Mouse (Mus musculus) hindbrain, embryonic 11.5 days (tissue): ENCODE results near the gene Zfp108. TPM values are rescaled to one million over a fixed set of nuclear protein-coding genes. Genes with fewer than 3 reads are reported as not detected.
"Not testable (repeated sequence)": the region's sequence is repeated elsewhere in the genome, so short reads cannot be mapped to it uniquely, and the experiment has no call there.

ENCODE experiments used
- ATAC-seq: fragments of 200-750 bp; cut with Nextera tagmentation; 2 replicates; pipeline ENCODE4 v1.8.0; 2017; ENCODE audit warnings: mild to moderate bottlenecking, moderate TSS enrichment, moderate library complexity; ENCODE audit not compliant: low FRiP score
- DNase-seq: peaks from one replicate; pipeline ENCODE4 v3.0.0-alpha.2; 2015; ENCODE audit warnings: low spot score
- H3K27ac ChIP-seq: fragments of 300-500 bp; sonication (generic); 2 replicates; pipeline ENCODE4 v1.5.1; 2014; ENCODE audit warnings: mild to moderate bottlenecking, low read depth, low read length
- H3K27me3 ChIP-seq: fragments of 300-500 bp; sonication (generic); 2 replicates; pipeline ENCODE4 v1.6.1; 2014; ENCODE audit warnings: mild to moderate bottlenecking, low read length, moderate library complexity, mixed read lengths; ENCODE audit not compliant: control insufficient read depth, insufficient read depth
- H3K36me3 ChIP-seq: fragments of 300-500 bp; sonication (generic); 2 replicates; pipeline ENCODE4 v1.6.1; 2014; ENCODE audit warnings: mild to moderate bottlenecking, low read length, moderate library complexity, mixed read lengths; ENCODE audit not compliant: control insufficient read depth, insufficient read depth
- H3K4me1 ChIP-seq: fragments of 300-500 bp; sonication (generic); replicated peaks from 2 replicates; pipeline ENCODE4 v1.6.1; 2014; ENCODE audit warnings: low read length, mixed read lengths; ENCODE audit not compliant: control insufficient read depth, insufficient read depth
- H3K4me2 ChIP-seq: fragments of 300-500 bp; sonication (generic); replicated peaks from 2 replicates; pipeline ENCODE4 v1.6.1; 2014; ENCODE audit warnings: mild to moderate bottlenecking, low read depth, low read length
- H3K4me3 ChIP-seq: fragments of 300-500 bp; sonication (generic); 2 replicates; pipeline ENCODE4 v1.5.1; 2014; ENCODE audit warnings: low read depth, low read length
- H3K9ac ChIP-seq: fragments of 300-500 bp; sonication (generic); 2 replicates; pipeline ENCODE4 v1.6.1; 2014; ENCODE audit warnings: low read depth, low read length
- H3K9me3 ChIP-seq: fragments of 300-500 bp; sonication (generic); 2 replicates; pipeline ENCODE4 v1.6.1; 2016; ENCODE audit warnings: low read length; ENCODE audit not compliant: control insufficient read depth
- WGBS: fragments of 180-500 bp; shearing (Covaris S2); extraction: QIAGEN DNeasy Blood & Tissue Kit; methylation state at CpG from one replicate; pipeline ENCODE4 v1.1.7; 2014; 5-methylcytosine and 5-hydroxymethylcytosine counted together
- polyA plus RNA-seq: library from polyadenylated mRNA; unstranded; fragments of >200 nt; fragmentation: Nextera tagmentation; extraction: Ambion mirVana; gene quantifications from 2 replicates; pipeline ENCODE4 v1.2.1, GENCODE M21; 2014

Zfp108 gene
- polyA plus RNA-seq, 1 experiment from 2014 or later = 3.0 TPM

DNA sequence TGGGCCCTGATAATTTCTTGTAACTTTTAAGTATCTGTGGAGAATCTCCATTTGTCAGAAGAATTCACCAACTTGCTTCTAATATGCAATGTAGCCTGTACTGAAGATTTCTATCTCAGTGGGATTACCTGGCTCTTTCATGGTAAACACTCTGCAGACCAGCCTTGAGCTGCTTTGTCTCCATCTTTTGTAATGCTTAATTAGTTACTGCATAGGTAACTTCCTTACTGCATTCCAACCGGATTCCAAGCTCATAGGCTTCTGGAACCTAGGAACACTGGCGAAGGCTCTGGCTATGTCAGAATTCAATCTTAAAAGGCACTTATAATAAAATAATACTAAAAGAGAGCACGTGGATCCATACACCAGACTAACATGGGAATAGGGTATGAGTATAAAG is 24.2 kb downstream of the Zfp108 start:
- H3K9ac ChIP-seq, H3K27me3 ChIP-seq, DNase-seq, H3K27ac ChIP-seq, H3K4me1 ChIP-seq, H3K4me2 ChIP-seq, H3K4me3 ChIP-seq, H3K9me3 ChIP-seq, H3K36me3 ChIP-seq, ATAC-seq: not testable (repeated sequence)
- 84% methylated on average over 3 of the region's 3 CpGs for WGBS

- Histone ChIP-seq H3K4me2 (no peak overlapping the region), H3K9ac (no peak overlapping the region), H3K9me3 (no peaks in the 10 kb centered on the region), H3K36me3 (no peaks in the 10 kb centered on the region), H3K4me1 (no peaks in the 10 kb centered on the region), H3K27ac (no peak overlapping the region), H3K4me3 (no peak overlapping the region), H3K27me3 (no peaks in the 10 kb centered on the region)
- WGBS = 68% methylated on average over 10 of the region's 10 CpGs
- ATAC-seq (no peak), DNase-seq (no peak)
Observed at GRCm38 (mm10) chr7:24280031-24280857, 25.6 kb downstream of the Zfp108 start.

- no peaks in the 10 kb centered on the region for H3K27me3 ChIP-seq
- H3K27ac ChIP-seq = no peak overlapping the region
- H3K36me3 ChIP-seq = no peaks in the 10 kb centered on the region
- no peaks in the 10 kb centered on the region for H3K4me1 ChIP-seq
- 0 out of 2 replicates have a peak overlapping the region, but pooled peaks have one; percentile 7 for H3K9ac ChIP-seq
- H3K4me2 ChIP-seq = no peak overlapping the region
- no peak overlapping the region for H3K4me3 ChIP-seq
- ATAC-seq (no peak), DNase-seq (no peak)
- 65% methylated on average over 4 of the region's 4 CpGs for WGBS
- no peaks in the 10 kb centered on the region for H3K9me3 ChIP-seq
Observed at GRCm38 (mm10) chr7:24280858-24281145, 26.2 kb downstream of the Zfp108 start.

GRCm38 (mm10) chr7:24286090-24286489 is 31.5 kb downstream of the Zfp108 start:
- ATAC-seq = no peak

DNA sequence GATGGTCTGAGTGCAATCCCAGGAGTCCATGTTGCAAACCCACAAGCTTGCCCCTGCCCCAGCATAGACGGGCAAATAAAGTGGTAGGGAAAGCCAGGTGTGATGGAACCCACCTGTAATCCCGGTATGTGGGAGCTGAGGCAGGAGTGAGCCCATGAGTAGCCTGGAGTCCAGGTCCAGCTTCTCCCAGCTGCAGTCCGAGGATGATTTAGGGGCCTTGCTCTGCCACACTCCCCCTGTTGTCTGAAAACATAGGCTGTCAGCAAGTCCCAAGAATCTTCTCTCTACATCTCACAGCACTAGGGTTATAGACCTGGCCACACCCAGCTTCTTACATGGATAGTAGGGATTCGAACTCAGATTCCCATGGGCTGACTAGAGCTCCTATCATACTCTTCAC is 32.3 kb downstream of the Zfp108 start:
- DNase-seq (no peak), ATAC-seq (no peak)
- H3K4me2 ChIP-seq = no peak overlapping the region
- H3K4me3 ChIP-seq = no peak overlapping the region
- no peak overlapping the region for H3K9ac ChIP-seq
- no peaks in the 10 kb centered on the region for H3K4me1 ChIP-seq
- H3K9me3 ChIP-seq = no peaks in the 10 kb centered on the region
- WGBS = 76% methylated on average over 4 of the region's 4 CpGs
- H3K36me3 ChIP-seq = peaks cover 7% of the 10 kb centered on the region
- no peaks in the 10 kb centered on the region for H3K27me3 ChIP-seq
- H3K27ac ChIP-seq = no peak overlapping the region

More at GRCm38 (mm10) chr7:24286090-24286489, 31.5 kb downstream of the Zfp108 start:
- H3K4me3 ChIP-seq = no peak overlapping the region
- no peak overlapping the region for H3K9ac ChIP-seq
- H3K27ac ChIP-seq = no peak overlapping the region
- no peak for DNase-seq
- H3K4me2 ChIP-seq = no peak overlapping the region
- H3K27me3 ChIP-seq = no peaks in the 10 kb centered on the region
- WGBS = 52% methylated on average over 4 of the region's 4 CpGs
- H3K36me3 ChIP-seq = peaks cover 2% of the 10 kb centered on the region
- H3K4me1 ChIP-seq = no peaks in the 10 kb centered on the region
- no peaks in the 10 kb centered on the region for H3K9me3 ChIP-seq

DNA sequence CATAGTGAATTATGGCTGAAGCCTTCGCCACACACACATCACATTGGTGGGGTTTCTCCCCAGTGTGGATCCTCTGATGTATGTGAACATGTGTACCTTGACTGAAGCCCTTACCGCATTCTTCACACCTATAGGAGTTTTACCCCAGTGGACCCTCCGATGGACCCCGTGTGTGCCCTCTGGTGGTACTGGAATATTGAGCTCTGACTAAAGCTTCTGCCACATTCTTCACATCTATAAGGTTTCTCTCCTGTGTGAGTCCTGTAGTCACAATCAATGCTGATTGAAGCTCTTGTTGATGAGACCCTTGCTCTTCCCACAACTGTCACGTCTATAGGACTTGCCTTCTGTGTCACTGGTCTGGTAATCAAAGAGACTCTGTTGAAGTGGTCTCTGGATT is 33.1 kb downstream of the Zfp108 start:
- DNase-seq = no peak
- no peak overlapping the region for H3K4me3 ChIP-seq
- H3K4me2 ChIP-seq = no peak overlapping the region
- H3K9me3 ChIP-seq = no peaks in the 10 kb centered on the region
- WGBS = 88% methylated on average over 5 of the region's 5 CpGs
- H3K27ac ChIP-seq = no peak overlapping the region
- ATAC-seq = no peak
- no peaks in the 10 kb centered on the region for H3K4me1 ChIP-seq
- H3K27me3 ChIP-seq = no peaks in the 10 kb centered on the region
- H3K9ac ChIP-seq = no peak overlapping the region
- H3K36me3 ChIP-seq = peaks cover 14% of the 10 kb centered on the region

GRCm38 (mm10) chr7:24288512-24288911 is 33.9 kb downstream of the Zfp108 start:
- Histone ChIP-seq H3K27ac (no peak overlapping the region), H3K36me3 (peaks cover 14% of the 10 kb centered on the region), H3K4me3 (no peak overlapping the region), H3K4me2 (no peak overlapping the region), H3K9ac (no peak overlapping the region), H3K4me1 (no peaks in the 10 kb centered on the region), H3K27me3 (no peaks in the 10 kb centered on the region), H3K9me3 (no peaks in the 10 kb centered on the region)
- DNase-seq (no peak), ATAC-seq (no peak)
- WGBS = 91% methylated on average over 6 of the region's 6 CpGs

DNA sequence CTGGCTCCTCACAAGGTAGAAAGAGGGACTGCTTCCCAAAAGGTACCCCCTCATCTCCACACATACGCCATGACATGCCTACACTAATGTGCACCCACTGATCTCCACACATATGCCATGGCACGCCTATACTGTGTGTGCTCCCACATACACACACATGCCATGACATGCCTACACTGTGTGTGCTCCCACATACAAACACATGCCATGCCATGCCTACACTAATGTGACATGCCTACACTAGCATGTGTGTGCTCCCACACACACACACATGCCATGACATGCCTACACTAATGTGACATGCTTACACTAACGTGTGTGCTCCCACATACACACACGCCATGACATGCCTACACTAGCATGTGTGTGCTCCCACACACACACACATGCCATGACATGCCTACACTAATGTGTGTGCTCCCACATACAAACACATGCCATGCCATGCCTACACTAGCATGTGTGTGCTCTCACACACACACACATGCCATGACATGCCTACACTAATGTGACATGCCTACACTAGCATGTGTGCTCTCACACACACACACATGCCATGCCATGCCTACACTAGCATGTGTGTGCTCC is 35.6 kb downstream of the Zfp108 start:
- no peak overlapping the region for H3K9ac ChIP-seq
- WGBS = 92% methylated on average over 4 of the region's 4 CpGs
- no peaks in the 10 kb centered on the region for H3K27me3 ChIP-seq
- H3K4me3 ChIP-seq = no peak overlapping the region
- H3K36me3 ChIP-seq = peaks cover 17% of the 10 kb centered on the region
- no peaks in the 10 kb centered on the region for H3K4me1 ChIP-seq
- ATAC-seq = no peak
- no peak overlapping the region for H3K4me2 ChIP-seq
- no peak overlapping the region for H3K27ac ChIP-seq
- DNase-seq = no peak
- no peaks in the 10 kb centered on the region for H3K9me3 ChIP-seq
